Mouse (Mus musculus) G1E (cell line): ENCODE results near the gene H2-Q7. TPM values are rescaled to one million over a fixed set of nuclear protein-coding genes. Genes with fewer than 3 reads are reported as not detected.
"Not testable (repeated sequence)": the region's sequence is repeated elsewhere in the genome, so short reads cannot be mapped to it uniquely, and the experiment has no call there.

Source experiments
- ATAC-seq: 2 replicates; pipeline ENCODE4 v1.8.0; 2016; ENCODE audit warnings: mild to moderate bottlenecking; ENCODE audit not compliant: insufficient number of reproducible peaks, poor library complexity, low FRiP score, severe bottlenecking; ENCODE audit errors: extremely low read depth
- DNase-seq: peaks from one replicate; pipeline ENCODE4 v3.0.0; 2012; ENCODE audit warnings: low spot score
- H3K27me3 ChIP-seq: 2 replicates; pipeline ENCODE4 v1.6.1; 2012; ENCODE audit warnings: mild to moderate bottlenecking, low read length, inconsistent platforms; ENCODE audit not compliant: insufficient read depth
- H3K36me3 ChIP-seq: replicated peaks from 2 replicates; pipeline ENCODE3; 2012; ENCODE audit warnings: mild to moderate bottlenecking, inconsistent platforms
- H3K4me1 ChIP-seq: 2 replicates; pipeline ENCODE4 v1.6.1; 2012; ENCODE audit warnings: low read depth, low read length, inconsistent platforms, mixed read lengths; ENCODE audit not compliant: insufficient read depth
- H3K4me3 ChIP-seq: 2 replicates; pipeline ENCODE4 v1.5.1; 2012; ENCODE audit warnings: low read depth, mild to moderate bottlenecking, inconsistent platforms, low read length, moderate library complexity, mixed read lengths
- H3K9me3 ChIP-seq: replicated peaks from 2 replicates; pipeline ENCODE4 v1.6.1; 2012; ENCODE audit warnings: inconsistent platforms
- CTCF ChIP-seq: IDR thresholded peaks from 2 replicates; pipeline ENCODE4 v1.5.1; 2012; ENCODE audit warnings: low read depth, low read length, inconsistent platforms, mixed read lengths
- GATA1 ChIP-seq: IDR thresholded peaks from 2 replicates; pipeline ENCODE4 v1.6.1; 2012; ENCODE audit warnings: borderline replicate concordance, low read length, inconsistent platforms, mixed read lengths
- GATA2 ChIP-seq: IDR thresholded peaks from 2 replicates; pipeline ENCODE4 v1.6.1; 2012; ENCODE audit warnings: low read depth, low read length, inconsistent platforms, borderline replicate concordance
- POLR2AphosphoS5 ChIP-seq: IDR thresholded peaks from 2 replicates; pipeline ENCODE4 v1.6.1; 2012; ENCODE audit warnings: low read depth, low read length, inconsistent platforms; ENCODE audit not compliant: insufficient replicate concordance
- TAL1 ChIP-seq: conservative IDR thresholded peaks from 2 replicates; pipeline ENCODE4 v1.6.1; 2012; ENCODE audit warnings: low read depth, low read length, inconsistent platforms, mixed read lengths
- polyA plus RNA-seq: library from polyadenylated mRNA; stranded (reverse); fragments of >175 nt; gene quantifications from 2 replicates; pipeline ENCODE4 v1.2.3, GENCODE M21; 2012
- total RNA-seq, 2 experiments: library from RNA; stranded (forward) in 1 of 2; stranded (reverse) in 1 of 2; fragments of 200-1000 nt in 1 of 2; fragments of >200 nt in 1 of 2; fragmentation: Nextera tagmentation in 1 of 2; gene quantifications; 2 replicates each; pipeline ENCODE4 v1.2.3; 2014 to 2017

The H2-Q7 gene
- total and polyA plus RNA-seq, 3 experiments, result 0.05 to 0.38 TPM; not detected in 1

DNA sequence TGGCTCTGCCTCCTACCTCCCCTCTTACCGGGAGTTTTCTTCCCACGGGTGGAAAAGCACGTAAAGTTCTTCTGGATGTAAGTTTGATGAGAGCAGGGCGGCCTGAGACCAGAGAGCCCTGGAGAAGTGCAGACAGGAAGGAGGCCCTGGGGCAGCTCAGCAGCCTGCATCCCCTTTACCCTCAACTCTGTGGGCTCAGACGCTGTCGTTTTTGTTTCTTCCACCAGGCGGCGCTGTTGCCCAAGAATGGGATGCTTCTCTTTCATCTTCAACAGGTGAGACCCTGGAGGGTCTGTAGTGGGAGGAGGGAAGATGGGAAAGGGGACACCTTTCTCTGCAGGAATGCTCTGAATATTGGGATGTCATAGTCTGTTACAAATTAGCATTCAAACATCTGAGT, 26.7 kb downstream of the H2-Q7 start:
- DNase-seq, H3K4me1 ChIP-seq, H3K9me3 ChIP-seq, H3K4me3 ChIP-seq, H3K27me3 ChIP-seq, H3K36me3 ChIP-seq, ATAC-seq: not testable (repeated sequence)
- TF ChIP-seq CTCF, result peak; percentile 48

DNA sequence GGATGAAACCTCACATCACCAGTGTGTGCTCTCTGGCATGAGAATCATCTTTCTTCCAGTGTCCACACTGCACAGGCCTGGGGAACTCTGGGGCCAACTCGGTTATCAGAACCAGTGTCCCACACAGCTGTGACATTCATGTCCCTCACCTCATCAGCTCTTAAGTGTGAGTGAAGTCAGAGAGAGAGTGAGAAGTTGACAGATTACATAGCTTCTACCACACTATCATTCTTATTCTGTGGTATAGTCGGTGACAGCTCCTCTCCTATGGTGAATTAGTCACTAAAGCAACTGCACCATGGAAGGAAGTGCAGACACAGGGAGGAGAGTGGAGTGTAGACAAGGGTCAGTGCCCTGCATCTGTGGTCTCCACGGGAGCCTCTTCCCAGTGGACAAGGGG, 30.0 kb downstream of the H2-Q7 start:
- ATAC-seq, H3K36me3 ChIP-seq, H3K4me1 ChIP-seq, H3K27me3 ChIP-seq, H3K4me3 ChIP-seq, DNase-seq: not testable (repeated sequence)
- H3K9me3 ChIP-seq, result peaks cover 12% of the 10 kb centered on the region

DNA sequence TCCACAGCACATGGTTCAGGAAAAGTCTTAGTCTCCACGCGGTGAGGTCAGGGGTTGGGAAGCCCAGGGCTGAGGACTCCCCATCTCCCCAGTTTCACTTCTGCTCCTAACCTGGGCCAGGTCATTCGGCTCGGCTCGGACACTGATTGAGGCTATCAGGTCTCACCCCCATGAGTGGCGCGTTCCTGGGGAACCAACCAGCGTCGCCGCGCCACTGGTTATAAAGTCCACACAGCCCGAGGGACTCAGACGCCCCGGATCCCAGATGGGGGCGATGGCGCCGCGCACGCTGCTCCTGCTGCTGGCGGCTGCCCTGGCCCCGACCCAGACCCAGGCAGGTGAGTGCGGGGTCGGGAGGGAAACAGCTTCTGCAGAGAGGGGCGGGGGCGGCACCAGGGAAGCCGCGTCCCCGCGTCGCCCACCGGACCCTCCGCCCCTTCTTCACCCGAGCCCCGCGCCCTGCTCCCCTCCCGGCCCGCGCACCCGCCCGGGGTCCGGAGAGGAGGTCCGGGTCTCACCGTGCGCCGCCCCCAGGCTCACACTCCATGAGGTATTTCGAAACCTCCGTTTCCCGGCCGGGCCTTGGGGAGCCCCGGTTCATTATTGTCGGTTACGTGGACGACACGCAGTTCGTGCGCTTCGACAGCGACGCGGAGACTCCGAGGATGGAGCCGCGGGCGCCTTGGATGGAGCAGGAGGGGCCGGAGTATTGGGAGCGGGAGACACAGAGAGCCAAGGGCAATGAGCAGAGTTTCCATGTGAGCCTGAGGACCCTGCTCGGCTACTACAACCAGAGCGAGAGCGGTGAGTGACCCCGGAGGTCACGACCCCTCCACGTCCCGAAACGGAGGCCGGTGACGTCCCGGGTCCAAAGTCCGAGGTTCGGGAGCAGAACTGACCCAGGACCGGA, 31.1 kb downstream of the H2-Q7 start, which contains the start of gene H2-Q10:
H2-Q10 (plus strand) TSS at position 248 of the 910 bp plus-strand sequence.
- ATAC-seq (no peak), DNase-seq (no peak)
- TF ChIP-seq GATA1, result no peak
- TF ChIP-seq POLR2AphosphoS5, result no peak
- no peak for TF ChIP-seq GATA2
- no peak for TF ChIP-seq CTCF
- no peak for TF ChIP-seq TAL1
- no peaks in the 10 kb centered on the region for H3K4me1 ChIP-seq
- H3K36me3 ChIP-seq, result no peaks in the 10 kb centered on the region
- H3K27me3 ChIP-seq, result no peaks in the 10 kb centered on the region; the same call in 1 of the 2 replicates
- H3K4me3 ChIP-seq, result no peak within 1 kb of the TSS
- H3K9me3 ChIP-seq, result peaks cover 12% of the 10 kb centered on the region

DNA sequence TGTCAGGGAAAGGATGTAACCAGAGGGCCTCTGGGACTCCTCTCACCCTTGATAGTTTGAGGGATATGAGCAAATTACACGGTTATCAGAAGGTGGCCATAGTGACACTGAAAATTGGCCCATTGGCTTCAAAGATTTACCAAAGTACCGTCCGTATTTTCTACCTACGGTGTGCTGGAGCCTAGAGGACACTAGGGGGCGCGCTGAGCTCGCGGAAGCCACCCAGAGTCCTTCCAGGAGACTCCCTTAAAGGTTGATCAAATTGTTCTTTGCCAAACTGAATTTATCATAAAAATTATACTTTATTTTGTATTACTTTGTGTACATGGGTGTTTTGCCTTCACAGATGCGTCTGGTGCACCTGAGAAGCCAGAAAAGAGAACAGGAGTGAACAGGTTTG, 45.1 kb downstream of the H2-Q7 start:
- ATAC-seq, result no peak
- peaks cover 5% of the 10 kb centered on the region; the same call in 1 of the 2 replicates for H3K27me3 ChIP-seq
- peak; percentile 37 for DNase-seq
- no peak overlapping the region for H3K4me3 ChIP-seq
- H3K9me3 ChIP-seq, result no peaks in the 10 kb centered on the region
- H3K36me3 ChIP-seq, result no peaks in the 10 kb centered on the region
- no peaks in the 10 kb centered on the region for H3K4me1 ChIP-seq
- TF ChIP-seq CTCF, result peak; percentile 54
- no peak for TF ChIP-seq GATA2
- no peak for TF ChIP-seq GATA1
- TF ChIP-seq TAL1, result no peak
- TF ChIP-seq POLR2AphosphoS5, result no peak

DNA sequence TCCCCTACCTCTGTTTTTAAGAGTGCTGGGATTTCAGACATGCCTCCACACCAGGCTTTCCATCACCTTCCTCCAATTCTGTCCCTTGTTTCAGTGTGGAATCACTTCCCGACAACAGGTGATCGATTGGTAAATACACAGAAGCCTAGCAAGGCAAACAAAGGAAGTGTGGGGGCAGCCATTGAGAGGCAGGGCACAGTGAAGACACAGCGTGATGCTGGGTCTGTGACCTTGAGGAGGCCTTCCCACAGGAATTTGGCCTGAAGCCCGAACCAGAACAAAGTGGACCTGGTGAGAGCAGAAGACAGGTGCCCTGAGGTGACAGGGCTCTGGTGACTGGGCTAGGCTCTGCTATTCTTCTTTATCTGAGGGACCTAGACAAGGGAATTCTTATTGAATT, 46.7 kb downstream of the H2-Q7 start:
- Histone ChIP-seq H3K9me3 (no peaks in the 10 kb centered on the region), H3K36me3 (no peaks in the 10 kb centered on the region), H3K4me3 (no peak overlapping the region), H3K4me1 (no peaks in the 10 kb centered on the region), H3K27me3 (peaks cover 5% of the 10 kb centered on the region; the same call in 1 of the 2 replicates)
- ATAC-seq (no peak), DNase-seq (no peak)
- TF ChIP-seq GATA1 (no peak), CTCF (no peak), POLR2AphosphoS5 (no peak), GATA2 (no peak), TAL1 (no peak)

DNA sequence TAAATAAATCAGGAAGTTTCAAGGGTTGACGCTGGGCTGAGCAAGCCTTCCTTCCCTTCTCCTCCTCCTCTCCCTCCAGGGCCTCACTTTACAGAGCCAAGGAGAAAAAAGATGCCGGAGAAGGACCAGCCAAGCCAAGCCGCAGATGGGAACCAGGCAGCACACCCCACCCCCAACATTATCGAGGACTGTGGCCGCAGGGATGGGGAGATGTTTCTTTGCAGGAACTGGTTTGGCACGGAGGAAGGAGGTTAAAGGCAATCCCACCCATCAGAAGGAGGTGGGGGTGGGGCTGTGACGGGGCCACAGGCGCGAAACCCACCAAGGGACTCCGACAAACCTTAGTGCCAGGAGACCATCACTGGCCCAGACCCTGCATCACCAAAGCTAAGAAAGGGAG, 47.8 kb downstream of the H2-Q7 start:
- Histone ChIP-seq H3K4me3 (no peak overlapping the region), H3K4me1 (no peaks in the 10 kb centered on the region)
- TF ChIP-seq TAL1, result no peak
- no peak for TF ChIP-seq GATA1
- TF ChIP-seq POLR2AphosphoS5, result no peak
- no peak for TF ChIP-seq CTCF
- TF ChIP-seq GATA2, result no peak

DNA sequence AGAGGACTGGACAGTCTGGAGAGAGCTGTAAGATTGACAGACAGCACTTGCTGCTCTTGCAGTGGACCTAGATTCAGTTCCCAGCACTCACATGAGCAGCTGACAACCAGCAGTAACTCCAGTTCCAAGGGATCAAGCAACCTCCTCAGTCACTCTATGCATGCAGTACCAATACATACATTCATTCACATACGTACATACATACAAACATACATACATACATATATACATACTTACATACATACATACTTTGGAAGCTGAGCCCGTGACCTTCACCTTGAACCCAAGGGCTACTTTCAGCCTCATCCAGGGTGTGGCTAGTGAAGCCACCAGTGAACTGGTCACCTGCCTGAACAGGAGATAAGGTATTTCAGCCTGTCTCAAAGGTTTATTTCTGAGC, 49.1 kb downstream of the H2-Q7 start:
- ATAC-seq, result no peak
- DNase-seq, result no peak
- Histone ChIP-seq H3K4me3 (no peak overlapping the region), H3K36me3 (no peaks in the 10 kb centered on the region), H3K27me3 (peaks cover 5% of the 10 kb centered on the region; the same call in 1 of the 2 replicates), H3K4me1 (no peaks in the 10 kb centered on the region), H3K9me3 (no peaks in the 10 kb centered on the region)
- TF ChIP-seq TAL1 (no peak), CTCF (no peak), GATA2 (no peak), GATA1 (no peak), POLR2AphosphoS5 (no peak)

More for the DNA sequence above, 47.8 kb downstream of the H2-Q7 start:
- DNase-seq (no peak), ATAC-seq (no peak)
- H3K9me3 ChIP-seq, result no peaks in the 10 kb centered on the region
- peaks cover 5% of the 10 kb centered on the region; the same call in 1 of the 2 replicates for H3K27me3 ChIP-seq
- H3K36me3 ChIP-seq, result no peaks in the 10 kb centered on the region
